In genomic region chr16:14372817-14373301, GRCm38 (mm10) we compare ENCODE assay signal across 10 mouse cellular contexts. TPM values are rescaled to one million over a fixed set of nuclear protein-coding genes. Genes with fewer than 3 reads are reported as not detected.
DNase-seq lines count a peak whose midpoint lies in the region; ATAC-seq lines count a peak whose summit lies in the region.
"Had no signal": no experiment of that assay in that cellular context is flagged by ENCODE, and none has a peak within 500 bp of the region (broad histone marks: within the 10 kb centered on the region; RNA-seq: fewer than 3 reads in every experiment).

No protein-coding gene starts in this region.

- peaks cover 20% of the 10 kb centered on the region for H3K4me1 ChIP-seq in heart, embryonic 13.5 days
- H3K4me1 ChIP-seq in liver, embryonic 16.5 days (ENCODE audit: control insufficient read depth, low read depth, low read length): peaks cover 6% of the 10 kb centered on the region
- peaks cover 1% of the 10 kb centered on the region; the same call in 1 of the 2 replicates for H3K4me1 ChIP-seq in forebrain, embryonic 11.5 days (replicated peaks; ENCODE audit: control insufficient read depth, insufficient read depth, low read length)

- H3K4me2 ChIP-seq in heart, embryonic 13.5 days: peak overlapping the region; percentile 46
- H3K4me2 ChIP-seq in liver, embryonic 16.5 days (ENCODE audit: low read depth, low read length): no peak overlapping the region
- H3K4me2 ChIP-seq in forebrain, embryonic 11.5 days (ENCODE audit: low read depth, low read length, severe bottlenecking): no peak overlapping the region
- H3K4me2 ChIP-seq: hindbrain, embryonic 14.5 days; midbrain, embryonic 12.5 days had no signal

- H3K27ac ChIP-seq in heart, embryonic 13.5 days (replicated peaks): peak overlapping the region; percentile 61
- H3K27ac ChIP-seq in liver, embryonic 16.5 days (ENCODE audit: low read length): peak overlapping the region; percentile 42; the same call in 1 of the 2 replicates
- H3K27ac ChIP-seq in forebrain, embryonic 11.5 days (ENCODE audit: low read depth, low read length): no peak overlapping the region
- H3K27ac ChIP-seq: hindbrain, embryonic 14.5 days; midbrain, embryonic 12.5 days had no signal

- intact Hi-C loops in heart, postnatal 25 days (cut with DNase I): no loop called here
- intact Hi-C loops in heart, postnatal 10 days (cut with DNase I): no loop called here

- H3K9me3 ChIP-seq in heart, embryonic 13.5 days: no peaks in the 10 kb centered on the region
- H3K9me3 ChIP-seq in liver, embryonic 16.5 days (replicated peaks; ENCODE audit: control insufficient read depth, low read length): no peaks in the 10 kb centered on the region
- no peaks in the 10 kb centered on the region for H3K9me3 ChIP-seq in forebrain, embryonic 11.5 days (ENCODE audit: control insufficient read depth, low read length)
- H3K9me3 ChIP-seq: midbrain, embryonic 12.5 days had no signal

- DNase-seq in heart, postnatal 25 days (ENCODE audit: low spot score): no peak
- peak; percentile 90 for DNase-seq in NIH3T3 (ENCODE audit: low read depth)
- DNase-seq in heart, postnatal 10 days: peak; percentile 58 to 59
- DNase-seq in left cerebral cortex, adult 11 months (ENCODE audit: low spot score): no peak
- DNase-seq in forebrain, embryonic 11.5 days (ENCODE audit: low spot score): no peak
- no peak for DNase-seq in spleen, postnatal 14 days (ENCODE audit: low spot score in 2 of 2)

- no peaks in the 10 kb centered on the region for H3K36me3 ChIP-seq in heart, embryonic 13.5 days
- no peaks in the 10 kb centered on the region for H3K36me3 ChIP-seq in liver, embryonic 16.5 days (ENCODE audit: control insufficient read depth, insufficient read depth)
- H3K36me3 ChIP-seq in forebrain, embryonic 11.5 days (ENCODE audit: control insufficient read depth, insufficient read depth, low read length): no peaks in the 10 kb centered on the region
- H3K36me3 ChIP-seq: midbrain, embryonic 12.5 days had no signal

- H3K4me3 ChIP-seq in heart, embryonic 13.5 days: no peak overlapping the region
- no peak overlapping the region for H3K4me3 ChIP-seq in liver, embryonic 16.5 days (ENCODE audit: low read depth, low read length)
- H3K4me3 ChIP-seq in forebrain, embryonic 11.5 days (ENCODE audit: low read depth, low read length): no peak overlapping the region
- H3K4me3 ChIP-seq: midbrain, embryonic 12.5 days had no signal

- 16% methylated on average over 4 of the region's 4 CpGs for WGBS in heart, embryonic 13.5 days
- 21% methylated on average over 4 of the region's 4 CpGs for WGBS in liver, embryonic 16.5 days (ENCODE audit: insufficient replicate concordance)
- WGBS in forebrain, embryonic 11.5 days: 78% methylated on average over 4 of the region's 4 CpGs

- H3K9ac ChIP-seq in heart, embryonic 13.5 days: peak overlapping the region; percentile 62
- no peak overlapping the region for H3K9ac ChIP-seq in liver, embryonic 16.5 days (ENCODE audit: low read depth, low read length)
- H3K9ac ChIP-seq in forebrain, embryonic 11.5 days (ENCODE audit: low read length): no peak overlapping the region
- H3K9ac ChIP-seq: hindbrain, embryonic 14.5 days; midbrain, embryonic 12.5 days had no signal

- ATAC-seq in heart, embryonic 13.5 days (ENCODE audit: extremely low read depth, insufficient number of reproducible peaks, low FRiP score, low TSS enrichment): no peak
- ATAC-seq in liver, embryonic 16.5 days (ENCODE audit: low read depth): peak; percentile 71
- no peak for ATAC-seq in forebrain, embryonic 11.5 days (replicated peaks; ENCODE audit: low FRiP score)

- no peaks in the 10 kb centered on the region for H3K27me3 ChIP-seq in heart, embryonic 13.5 days (replicated peaks)
- H3K27me3 ChIP-seq in liver, embryonic 16.5 days (ENCODE audit: control insufficient read depth, insufficient read depth, low read depth, low read length): no peaks in the 10 kb centered on the region
- no peaks in the 10 kb centered on the region for H3K27me3 ChIP-seq in forebrain, embryonic 11.5 days (ENCODE audit: control insufficient read depth, insufficient read depth, low read length)
- H3K27me3 ChIP-seq: midbrain, embryonic 12.5 days had no signal

RNA-seq across cellular contexts. Expression of gene Abcc1, which starts 11.5 kb away (rescaled TPM):
- polyA plus RNA-seq in heart, embryonic 13.5 days (2015; fragmentation: Nextera tagmentation; extraction: Ambion mirVana): 2.6 and 3.7 TPM in 2 replicates
- 10 to 100 TPM; 19.0 to 26.9 TPM for total RNA-seq in heart, postnatal 25 days (2021)
- 10 to 100 TPM; 22.5 to 30.4 TPM for total RNA-seq in heart, postnatal 10 days (2021)
- 2.1 and 3.0 TPM in 2 replicates for polyA plus RNA-seq in liver, embryonic 16.5 days (2015; fragmentation: Nextera tagmentation; extraction: Ambion mirVana)
- polyA plus RNA-seq in forebrain, embryonic 11.5 days (2014; fragmentation: Nextera tagmentation; extraction: Ambion mirVana): 9.5 and 9.6 TPM in 2 replicates

RNA-seq across cellular contexts. Expression of gene Fopnl, which starts 55.7 kb away (rescaled TPM):
- 112 and 114 TPM in 2 replicates for polyA plus RNA-seq in heart, embryonic 13.5 days (2015; fragmentation: Nextera tagmentation; extraction: Ambion mirVana)
- 10 to 100 TPM; 60.0 to 63.6 TPM for total RNA-seq in heart, postnatal 25 days (2021)
- 10 to 100 TPM; 59.7 to 66.1 TPM for total RNA-seq in heart, postnatal 10 days (2021)
- polyA plus RNA-seq in liver, embryonic 16.5 days (2015; fragmentation: Nextera tagmentation; extraction: Ambion mirVana): 52.8 and 59.7 TPM in 2 replicates
- 168 and 174 TPM in 2 replicates for polyA plus RNA-seq in forebrain, embryonic 11.5 days (2014; fragmentation: Nextera tagmentation; extraction: Ambion mirVana)

Comparison
In these comparisons a context has a peak if more than half of its experiments do, and no peak if none do; other contexts are left out.
1. DNase-seq: peak in NIH3T3 (single experiment) and heart, postnatal 10 days (2 of 2); none in heart, postnatal 25 days (single experiment), left cerebral cortex, adult 11 months (single experiment), forebrain, embryonic 11.5 days (single experiment) and spleen, postnatal 14 days (0 of 2).